Mouse (Mus musculus) spleen, adult 2 months (tissue): Measurements from ENCODE around the gene St3gal5.

Experiments
- CTCF ChIP-seq: fragments of 200-500 bp; IDR thresholded peaks from 2 replicates; pipeline ENCODE4 v1.5.1; 2011; ENCODE audit warnings: mild to moderate bottlenecking, inconsistent platforms; ENCODE audit not compliant: insufficient read depth, insufficient read length, insufficient replicate concordance; ENCODE audit errors: extremely low read depth
- POLR2A ChIP-seq: fragments of 200-500 bp; IDR thresholded peaks from 2 replicates; pipeline ENCODE4 v1.6.1; 2011; ENCODE audit warnings: low read depth, low read length, inconsistent platforms

- TF ChIP-seq CTCF (no peak), POLR2A (no peak)
These were observed 7.5 kb upstream of the St3gal5 start for GRCm38 (mm10) chr6:72089865-72090264.
